Mouse (Mus musculus): Measurements from ENCODE around the gene Mob4.

Gene Mob4

GRCm38 (mm10) chr1:55186592-55187210, 55.7 kb downstream of the Mob4 start:
- no peak for DNase-seq (ENCODE audit: low spot score)

DNA sequence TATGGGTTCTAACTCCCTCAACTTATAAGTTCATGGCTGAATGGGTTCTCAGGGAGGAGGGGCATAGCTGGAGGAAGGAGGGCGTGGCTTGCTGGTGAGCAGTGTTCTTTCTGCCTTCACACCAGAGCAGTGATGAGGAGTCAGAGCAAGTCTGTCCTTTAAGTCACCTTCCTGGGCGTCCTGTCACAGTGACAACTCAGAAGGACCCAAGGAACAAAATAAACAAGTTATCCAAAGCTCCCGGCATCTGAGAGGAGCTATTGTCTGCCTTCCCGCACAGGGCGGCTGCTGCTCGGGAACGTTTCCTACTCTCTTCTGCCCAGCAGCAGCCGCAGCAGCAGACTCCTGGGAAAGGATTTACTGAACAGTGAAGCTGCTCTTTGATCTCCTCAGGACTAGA, 61.0 kb downstream of the Mob4 start:
- DNase-seq (ENCODE audit: low spot score): no peak

DNA sequence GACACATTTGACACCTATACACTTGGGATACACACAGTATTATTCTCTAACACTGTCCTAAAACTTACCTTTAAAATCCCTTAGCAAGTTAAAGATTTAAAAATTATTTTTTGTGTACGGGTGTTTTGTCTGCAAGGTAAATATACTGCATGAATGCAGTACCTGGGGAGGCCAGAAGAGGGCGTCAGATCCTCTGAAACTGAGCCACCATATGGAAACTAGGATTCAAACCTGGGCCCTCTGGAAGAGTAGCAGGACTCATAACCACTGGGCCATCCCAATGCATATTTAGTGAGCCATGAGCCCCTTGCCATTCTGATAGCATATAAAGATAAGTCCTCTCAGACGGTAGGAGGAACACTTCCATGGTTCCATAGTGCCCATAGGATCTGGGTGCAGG, 61.8 kb downstream of the Mob4 start:
- no peak for DNase-seq (ENCODE audit: low spot score)

GRCm38 (mm10) chr1:55193316-55193715, 62.3 kb downstream of the Mob4 start:
- peak; percentile 46 for DNase-seq (ENCODE audit: low spot score)

DNA sequence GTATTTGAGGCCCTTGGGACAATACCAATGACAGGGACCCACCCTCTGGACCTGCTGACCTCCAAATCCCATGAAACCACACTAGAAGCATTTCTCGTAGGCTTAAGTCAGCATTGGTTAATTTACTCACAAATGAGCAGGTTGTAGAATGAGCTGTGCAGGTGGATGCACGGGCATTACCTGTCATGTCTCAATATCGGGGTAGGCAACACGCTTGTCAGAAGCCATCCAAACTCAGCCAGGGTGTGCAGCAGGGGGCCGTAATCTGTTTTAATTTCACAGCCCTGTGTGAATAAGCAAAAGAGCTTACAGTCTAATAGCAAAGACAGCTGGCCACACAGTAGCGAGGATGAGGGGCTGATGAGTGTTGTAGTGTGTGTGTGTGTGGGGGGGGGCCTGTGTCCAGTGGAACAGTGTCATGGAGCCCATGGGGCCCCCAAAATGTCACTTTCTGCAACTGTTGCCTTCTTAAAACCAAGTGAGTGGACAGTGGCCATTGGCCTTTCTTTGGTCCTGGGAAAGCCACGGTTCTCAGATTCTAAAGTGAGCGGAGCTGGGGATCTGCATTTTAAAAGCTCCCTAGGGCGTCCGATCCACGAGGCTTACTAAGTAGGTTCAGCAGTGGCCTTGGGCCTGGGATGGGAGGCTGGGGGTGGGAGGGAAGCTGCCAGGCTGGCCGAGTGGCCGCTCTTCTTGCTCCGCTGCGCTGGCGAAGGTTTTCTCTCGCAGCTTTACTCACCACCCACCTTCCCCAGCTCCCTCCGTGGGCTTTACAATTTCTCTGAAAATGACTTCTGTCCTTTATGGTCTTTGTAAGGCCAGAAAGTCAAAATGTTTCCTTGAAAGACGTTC, 63.3 kb downstream of the Mob4 start:
- no peak for DNase-seq (ENCODE audit: low spot score)

DNA sequence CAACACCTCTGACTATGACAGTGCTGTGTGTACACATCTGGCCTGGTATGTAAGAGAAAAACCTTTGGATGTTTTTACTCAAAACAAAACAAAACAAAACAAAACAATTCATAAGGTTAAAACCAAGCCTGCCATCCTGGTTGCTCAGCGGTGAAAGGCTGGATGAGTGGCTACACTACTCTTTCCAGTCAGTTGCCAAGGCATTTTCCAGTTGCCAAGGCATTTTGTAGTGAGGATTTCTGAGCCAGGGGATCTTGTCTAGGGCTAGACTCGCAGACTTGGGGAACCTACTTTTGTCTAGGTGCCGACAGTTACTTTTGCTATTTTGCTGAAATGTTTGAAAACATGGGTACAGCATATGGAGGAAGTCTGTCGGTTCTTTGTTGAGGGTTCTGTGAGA, 64.0 kb downstream of the Mob4 start:
- DNase-seq (ENCODE audit: low spot score): no peak

DNA sequence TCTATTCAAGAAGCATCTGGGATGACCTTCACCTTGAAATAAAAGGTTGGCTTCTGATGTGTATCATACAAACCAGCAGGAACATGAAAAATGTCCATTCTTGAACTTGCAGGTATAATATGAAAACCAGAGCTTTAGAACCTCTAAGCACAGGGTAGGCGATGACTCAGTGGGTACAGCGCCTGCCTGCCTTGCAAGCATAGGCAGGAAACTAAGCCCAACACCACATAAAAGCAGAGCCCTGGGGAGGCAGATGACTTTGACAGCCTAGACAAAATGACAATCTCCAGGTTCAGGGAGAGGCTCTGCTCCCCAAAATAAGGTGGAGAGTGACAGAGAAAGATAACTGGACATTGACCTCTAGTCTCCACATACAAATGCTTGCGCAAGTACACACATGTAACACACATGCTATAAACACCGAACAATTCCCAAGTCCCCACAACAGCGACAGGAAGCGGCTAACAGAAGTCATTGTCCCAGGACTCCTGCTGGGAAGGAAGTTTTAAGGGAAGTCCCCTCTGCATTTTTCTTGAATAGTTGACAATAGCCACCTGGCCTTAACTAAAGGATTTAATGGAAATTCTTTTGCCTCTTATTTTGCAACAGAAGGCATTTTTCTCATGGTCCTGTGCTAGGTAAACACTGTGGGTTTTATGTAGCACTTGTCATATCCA, 65.4 kb downstream of the Mob4 start:
- DNase-seq (ENCODE audit: low spot score): no peak

GRCm38 (mm10) chr1:55198719-55199118, 67.7 kb downstream of the Mob4 start:
- DNase-seq (ENCODE audit: low spot score): no peak

DNA sequence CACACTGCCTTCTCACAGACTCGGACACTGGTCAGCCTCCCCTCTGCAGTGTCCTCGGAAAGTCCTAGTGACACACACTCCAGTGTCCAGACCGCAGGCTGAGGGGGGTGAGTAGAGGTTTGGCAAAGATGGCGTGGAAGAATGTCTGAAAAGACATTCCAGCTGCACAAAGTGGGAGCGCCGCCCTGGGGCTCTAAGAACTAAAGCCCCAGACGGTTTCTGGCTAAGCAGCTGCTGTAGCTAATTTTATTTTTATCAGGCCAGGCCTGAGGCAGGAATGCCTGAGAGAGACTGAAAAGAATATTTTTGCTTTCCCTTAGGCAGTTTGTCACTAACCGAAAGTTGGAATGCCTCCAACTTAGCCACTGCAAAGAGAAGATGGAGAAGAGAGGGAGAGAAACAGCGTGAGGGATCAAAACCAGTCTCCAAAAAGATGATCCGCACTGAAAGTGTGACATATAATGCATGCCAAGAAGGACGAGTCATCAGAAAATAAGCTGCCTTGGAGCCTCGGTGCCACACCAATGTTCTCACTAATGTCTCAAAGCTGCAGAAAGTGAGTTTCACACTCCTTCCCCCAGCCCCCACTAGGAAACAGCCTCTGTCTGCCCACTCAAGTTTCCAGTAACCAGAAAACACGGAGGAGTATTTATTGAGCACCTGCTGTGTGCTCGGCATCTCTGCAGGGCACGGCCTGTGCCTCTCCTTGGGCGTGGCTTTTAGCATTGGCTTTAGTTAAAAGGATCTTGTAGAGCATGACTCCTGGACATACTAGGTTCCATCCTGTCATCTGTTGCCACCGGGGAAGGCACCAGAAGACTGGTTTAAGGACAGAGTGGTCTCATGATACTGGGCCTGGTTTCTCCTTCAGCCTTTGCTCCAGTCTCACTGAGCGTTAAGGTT, 71.1 kb downstream of the Mob4 start:
- DNase-seq (ENCODE audit: low spot score): peak; percentile 82

All from adipocyte (in vitro differentiated cells).